Mouse (Mus musculus) adipocyte (in vitro differentiated cells): Measurements from ENCODE around the gene Tfeb.

Experiments used
- DNase-seq: peaks from one replicate; pipeline ENCODE4 v3.0.0-alpha.2; 2016; ENCODE audit warnings: low spot score

The Tfeb gene

DNA sequence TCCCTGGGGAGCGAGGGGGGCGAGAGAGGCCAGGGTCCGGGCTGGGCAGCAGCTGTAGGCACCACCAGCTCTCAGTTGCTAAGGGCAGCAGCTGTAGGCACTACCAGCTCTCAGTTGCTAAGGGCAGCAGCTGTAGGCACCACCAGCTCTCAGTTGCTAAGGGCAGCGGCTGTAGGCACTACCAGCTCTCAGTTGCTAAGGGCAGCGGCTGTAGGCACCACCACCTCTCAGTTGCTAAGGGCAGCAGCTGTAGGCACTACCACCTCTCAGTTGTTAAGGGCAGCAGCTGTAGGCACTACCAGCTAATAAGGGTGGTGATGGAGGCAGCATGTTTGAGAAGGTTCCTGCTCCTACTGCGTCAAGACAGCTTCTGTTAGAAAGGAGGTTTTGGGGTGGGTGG, 52.2 kb downstream of the Tfeb start:
- no peak for DNase-seq

- DNase-seq = peak; percentile 72
These were observed 55.5 kb downstream of the Tfeb start for GRCm38 (mm10) chr17:47792098-47792863.

- DNase-seq = peak; percentile 86
These were observed 56.5 kb downstream of the Tfeb start for GRCm38 (mm10) chr17:47793377-47793776.

- DNase-seq = peak; percentile 42
These were observed 58.6 kb downstream of the Tfeb start for GRCm38 (mm10) chr17:47795446-47795845.

- DNase-seq = no peak
These were observed 59.5 kb downstream of the Tfeb start for GRCm38 (mm10) chr17:47796156-47796816.

- DNase-seq = no peak
These were observed 60.1 kb downstream of the Tfeb start for GRCm38 (mm10) chr17:47796968-47797367.

GRCm38 (mm10) chr17:47797383-47797782, 60.6 kb downstream of the Tfeb start:
- DNase-seq = no peak

DNA sequence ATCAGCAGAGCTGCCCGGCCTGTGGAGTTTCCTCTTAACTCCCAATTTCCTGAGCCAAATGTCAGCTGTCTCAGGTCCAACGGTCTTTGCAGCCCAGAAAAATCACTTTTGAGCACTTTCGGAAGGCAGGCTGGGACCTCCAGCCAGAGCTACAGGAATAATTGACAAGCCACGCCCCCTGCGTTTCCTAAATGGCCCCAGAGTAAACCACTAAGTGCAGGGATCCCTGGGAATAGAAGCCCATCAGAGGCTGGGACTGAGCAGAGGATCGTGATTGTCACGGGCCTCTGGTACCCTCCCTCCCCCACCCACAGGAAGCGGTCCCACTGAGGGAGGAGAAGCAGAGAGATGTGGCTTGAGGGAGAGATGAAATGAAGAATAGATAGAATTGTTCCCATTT, 66.0 kb downstream of the Tfeb start:
- DNase-seq = no peak

DNA sequence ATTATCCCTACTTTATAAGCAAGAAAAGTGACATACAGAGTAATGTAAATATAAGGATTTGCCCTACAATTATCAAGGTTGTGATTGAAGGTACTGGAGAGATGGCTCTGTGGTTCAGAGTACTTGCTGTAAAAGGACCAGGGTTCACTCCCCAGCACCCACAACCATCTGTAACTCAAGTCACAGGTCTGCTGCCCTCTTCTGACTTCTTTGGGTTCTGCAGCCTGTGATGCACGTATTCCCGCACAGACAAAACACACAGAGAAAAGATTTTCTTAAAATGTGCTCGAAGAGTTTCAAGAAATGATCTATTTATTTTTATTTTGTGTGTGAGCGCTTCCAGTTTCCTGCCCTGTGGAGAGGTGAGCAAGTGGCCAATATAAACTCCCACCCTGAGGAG, 66.8 kb downstream of the Tfeb start:
- DNase-seq = no peak

GRCm38 (mm10) chr17:47805047-47805835, 68.4 kb downstream of the Tfeb start:
- no peak for DNase-seq

- DNase-seq = no peak
These were observed 69.4 kb downstream of the Tfeb start for GRCm38 (mm10) chr17:47806230-47806629.

DNA sequence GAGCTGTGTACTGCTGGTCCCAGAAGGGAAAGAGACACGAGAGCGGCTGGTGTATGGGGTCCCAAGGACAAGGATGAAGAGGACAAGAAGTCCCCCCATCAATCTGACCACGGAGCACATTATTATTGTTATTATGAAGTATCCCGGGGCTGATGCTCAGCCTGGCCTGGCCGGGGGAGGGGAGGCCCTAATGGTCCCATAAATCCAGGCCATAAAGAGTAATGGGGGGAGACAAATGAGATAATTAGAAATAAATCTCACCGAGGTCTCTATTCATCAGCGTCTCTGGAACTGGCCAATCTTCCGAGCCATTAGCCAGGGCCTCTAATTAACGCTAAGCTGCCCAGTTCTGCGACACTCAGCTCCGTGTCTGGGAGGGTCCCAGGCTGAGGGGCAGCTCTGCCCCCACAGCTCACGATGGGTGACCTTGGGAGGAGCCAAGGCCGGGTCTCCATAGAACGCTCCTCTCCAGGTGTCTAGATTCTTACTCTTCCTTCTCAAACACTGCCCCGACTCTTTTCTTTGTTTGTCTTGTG, 74.5 kb downstream of the Tfeb start:
- no peak for DNase-seq

DNA sequence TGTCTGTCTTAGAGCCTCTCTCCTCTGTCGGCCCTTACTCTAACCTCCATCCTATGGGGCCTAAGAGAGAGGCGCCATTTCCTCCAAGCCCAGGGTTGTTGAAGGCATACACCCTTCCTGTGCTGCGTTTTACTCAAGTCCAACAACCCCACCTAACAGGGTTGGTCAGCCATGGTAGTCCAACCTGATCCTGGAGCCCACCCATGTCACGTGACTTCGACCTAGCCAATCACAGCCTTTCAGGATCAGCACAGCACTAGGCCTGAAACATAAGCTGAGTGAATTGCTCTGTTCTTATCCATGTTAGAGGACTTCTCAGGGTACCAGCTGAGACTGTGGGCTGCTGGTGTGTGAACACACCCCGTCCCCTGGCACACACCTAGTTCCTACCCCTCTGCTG, 75.4 kb downstream of the Tfeb start:
- no peak for DNase-seq

GRCm38 (mm10) chr17:47813616-47814015, 76.8 kb downstream of the Tfeb start:
- no peak for DNase-seq

DNA sequence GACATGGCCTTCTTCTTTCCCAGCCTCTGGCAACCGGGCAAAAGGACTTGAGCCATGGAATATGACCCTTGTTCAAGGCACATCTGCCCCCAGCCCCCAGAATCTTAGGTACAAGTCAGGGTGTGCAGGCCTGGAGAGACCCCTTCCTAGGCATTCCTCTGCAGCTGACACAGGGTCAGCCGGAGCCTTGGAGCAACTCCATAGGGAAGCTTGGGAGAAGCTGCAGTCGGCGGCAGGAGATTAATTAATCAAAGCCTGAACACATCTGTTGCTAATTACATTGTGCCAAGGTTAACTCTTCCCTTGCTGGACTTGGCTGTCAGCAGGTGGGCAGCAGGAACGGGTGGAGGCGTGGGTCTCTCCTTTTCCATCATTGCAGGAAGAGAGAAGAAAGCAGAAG, 77.7 kb downstream of the Tfeb start:
- no peak for DNase-seq

- DNase-seq = no peak
These were observed 78.6 kb downstream of the Tfeb start for GRCm38 (mm10) chr17:47815446-47815845.

- no peak for DNase-seq
These were observed 81.4 kb downstream of the Tfeb start for GRCm38 (mm10) chr17:47818038-47818725.

DNA sequence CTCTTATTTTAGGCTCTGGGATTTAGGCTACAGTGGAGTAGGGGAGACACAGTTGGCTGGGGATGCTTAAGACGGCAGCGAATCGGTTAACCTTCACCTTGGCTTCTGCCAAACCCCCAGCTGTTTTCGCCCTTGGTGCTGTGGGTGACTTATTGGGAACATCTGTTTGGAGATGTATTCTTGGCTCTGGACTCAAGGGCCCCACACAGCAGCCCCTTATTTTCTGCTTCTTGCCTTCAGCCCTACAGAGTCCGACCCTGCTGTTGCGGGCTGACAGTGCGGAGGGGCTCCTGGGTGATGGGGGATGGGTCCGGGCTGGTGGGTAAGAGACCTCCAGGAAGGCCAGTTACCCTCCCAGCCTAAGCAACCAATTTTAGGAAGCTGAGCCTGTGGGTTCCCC, 84.5 kb downstream of the Tfeb start:
- DNase-seq = no peak

- DNase-seq = no peak
These were observed 94.3 kb downstream of the Tfeb start for GRCm38 (mm10) chr17:47831161-47831560.

- no peak for DNase-seq
These were observed 94.9 kb downstream of the Tfeb start for GRCm38 (mm10) chr17:47831772-47832171.

DNA sequence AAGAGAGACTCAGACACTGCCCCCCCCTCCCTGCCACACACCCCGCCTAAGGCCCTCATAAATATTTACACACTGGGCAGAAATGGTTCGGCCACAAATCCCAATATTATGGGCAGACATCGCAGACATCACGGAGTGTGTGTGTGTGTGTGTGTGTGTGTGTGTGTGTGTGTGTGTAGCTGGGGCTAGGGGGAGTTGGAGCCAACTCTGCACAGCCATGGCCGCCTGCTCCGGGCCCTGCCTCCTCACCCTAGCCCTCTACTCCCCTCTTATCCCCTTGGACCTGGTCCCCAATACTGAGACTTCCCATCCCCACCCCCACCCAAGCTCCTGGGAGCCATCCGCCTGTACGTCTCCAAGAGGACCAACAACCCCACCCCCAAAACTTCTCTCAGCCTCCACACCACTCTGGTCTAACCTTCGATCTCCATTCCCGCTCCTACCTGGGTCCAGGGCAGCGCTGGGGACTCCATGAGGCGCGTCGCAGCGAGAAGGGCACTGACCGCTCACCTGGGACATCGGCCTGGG, 95.7 kb downstream of the Tfeb start:
- no peak for DNase-seq
